Mouse (Mus musculus) thymus, postnatal 4 days (tissue): ENCODE results near the gene Cd48.
"Not testable (repeated sequence)": the region's sequence is repeated elsewhere in the genome, so short reads cannot be mapped to it uniquely, and the experiment has no call there.

Experiments used
- DNase-seq: peaks from one replicate; pipeline ENCODE4 v3.0.0; 2021

Cd48 gene

GRCm38 (mm10) chr1:171698983-171699382 lies 17.2 kb downstream of the Cd48 start:
- peak; percentile 89 for DNase-seq

- DNase-seq: not testable (repeated sequence)
Measured at GRCm38 (mm10) chr1:171713736-171714135, 31.9 kb downstream of the Cd48 start.

GRCm38 (mm10) chr1:171715434-171715833 lies 33.6 kb downstream of the Cd48 start:
- DNase-seq: no peak

GRCm38 (mm10) chr1:171716232-171716631 lies 34.4 kb downstream of the Cd48 start:
- no peak for DNase-seq

- DNase-seq: no peak
Measured at GRCm38 (mm10) chr1:171731195-171731594, 49.4 kb downstream of the Cd48 start.

GRCm38 (mm10) chr1:171734898-171735297 lies 53.1 kb downstream of the Cd48 start:
- no peak for DNase-seq

- no peak for DNase-seq
Measured at GRCm38 (mm10) chr1:171748127-171748969, 66.5 kb downstream of the Cd48 start.
